Mouse (Mus musculus): ENCODE measurements around the gene Arrdc4. TPM values are rescaled to one million over a fixed set of nuclear protein-coding genes. Genes with fewer than 3 reads are reported as not detected.

The Arrdc4 gene
- 15.3 and 16.2 TPM in 2 replicates for polyA plus RNA-seq (2016; fragmentation: Nextera tagmentation; extraction: Ambion mirVana)

GRCm38 (mm10) chr7:68748761-68749635 lies at the start of gene Arrdc4:
Gene Arrdc4, minus strand, starts transcription at chr7:68749241.
- Histone ChIP-seq H3K4me3 (peak within 1 kb of the TSS; percentile 89), H3K36me3 (replicated peaks) (peaks cover 7% of the 10 kb centered on the region), H3K27ac (replicated peaks) (peak within 1 kb of the TSS; percentile 87), H3K4me1 (peaks cover 21% of the 10 kb centered on the region), H3K9me3 (no peaks in the 10 kb centered on the region), H3K27me3 (replicated peaks; ENCODE audit: low read depth, poor library complexity, severe bottlenecking) (no peaks in the 10 kb centered on the region)
- peak; percentile 98 for DNase-seq (ENCODE audit: low spot score)
- under 1% methylated on average over 54 of the region's 54 CpGs for WGBS

- Histone ChIP-seq H3K27ac (replicated peaks) (no peak overlapping the region), H3K4me3 (no peak overlapping the region), H3K27me3 (replicated peaks; ENCODE audit: low read depth, poor library complexity, severe bottlenecking) (no peaks in the 10 kb centered on the region), H3K9me3 (no peaks in the 10 kb centered on the region), H3K4me1 (no peaks in the 10 kb centered on the region), H3K36me3 (replicated peaks) (no peaks in the 10 kb centered on the region)
- DNase-seq (ENCODE audit: low spot score) = no peak
- 77% methylated on average over 5 of the region's 5 CpGs for WGBS
Observed at GRCm38 (mm10) chr7:68795578-68795977, 46.5 kb upstream of the Arrdc4 start.

- Histone ChIP-seq H3K9me3 (no peaks in the 10 kb centered on the region), H3K4me1 (no peaks in the 10 kb centered on the region), H3K27me3 (replicated peaks; ENCODE audit: low read depth, poor library complexity, severe bottlenecking) (no peaks in the 10 kb centered on the region), H3K4me3 (no peak overlapping the region), H3K36me3 (replicated peaks) (no peaks in the 10 kb centered on the region), H3K27ac (replicated peaks) (no peak overlapping the region)
- WGBS = 85% methylated on average over 3 of the region's 3 CpGs
- DNase-seq (ENCODE audit: low spot score) = no peak
Observed at GRCm38 (mm10) chr7:68788711-68789110, 39.7 kb upstream of the Arrdc4 start.

GRCm38 (mm10) chr7:68771757-68772094 lies 22.7 kb upstream of the Arrdc4 start:
- DNase-seq (ENCODE audit: low spot score) = no peak
- no peaks in the 10 kb centered on the region for H3K27me3 ChIP-seq (replicated peaks; ENCODE audit: low read depth, poor library complexity, severe bottlenecking)
- H3K9me3 ChIP-seq = no peaks in the 10 kb centered on the region
- 87% methylated on average over 2 of the region's 2 CpGs for WGBS
- H3K4me3 ChIP-seq = no peak overlapping the region
- no peaks in the 10 kb centered on the region for H3K4me1 ChIP-seq
- no peak overlapping the region for H3K27ac ChIP-seq (replicated peaks)
- no peaks in the 10 kb centered on the region for H3K36me3 ChIP-seq (replicated peaks)

GRCm38 (mm10) chr7:68770894-68771756 lies 22.1 kb upstream of the Arrdc4 start:
- H3K9me3 ChIP-seq = no peaks in the 10 kb centered on the region
- no peaks in the 10 kb centered on the region for H3K36me3 ChIP-seq (replicated peaks)
- DNase-seq (ENCODE audit: low spot score) = no peak
- no peak overlapping the region for H3K27ac ChIP-seq (replicated peaks)
- WGBS = 73% methylated on average over 7 of the region's 7 CpGs
- H3K4me1 ChIP-seq = no peaks in the 10 kb centered on the region
- H3K4me3 ChIP-seq = no peak overlapping the region
- no peaks in the 10 kb centered on the region for H3K27me3 ChIP-seq (replicated peaks; ENCODE audit: low read depth, poor library complexity, severe bottlenecking)

- H3K4me3 ChIP-seq = no peak overlapping the region
- 86% methylated on average over 4 of the region's 4 CpGs for WGBS
Observed at GRCm38 (mm10) chr7:68765926-68766325, 16.9 kb upstream of the Arrdc4 start.

GRCm38 (mm10) chr7:68759148-68759724 lies 10.2 kb upstream of the Arrdc4 start:
- no peaks in the 10 kb centered on the region; the same call in 1 of the 2 replicates for H3K9me3 ChIP-seq
- H3K36me3 ChIP-seq (replicated peaks) = no peaks in the 10 kb centered on the region
- no peaks in the 10 kb centered on the region for H3K4me1 ChIP-seq
- WGBS = 82% methylated on average over 6 of the region's 6 CpGs
- no peak overlapping the region for H3K4me3 ChIP-seq
- no peaks in the 10 kb centered on the region for H3K27me3 ChIP-seq (replicated peaks; ENCODE audit: low read depth, poor library complexity, severe bottlenecking)
- DNase-seq (ENCODE audit: low spot score) = no peak
- no peak overlapping the region for H3K27ac ChIP-seq (replicated peaks)

More at GRCm38 (mm10) chr7:68765926-68766325, 16.9 kb upstream of the Arrdc4 start:
- H3K36me3 ChIP-seq (replicated peaks) = no peaks in the 10 kb centered on the region
- H3K27ac ChIP-seq (replicated peaks) = no peak overlapping the region
- no peak for DNase-seq (ENCODE audit: low spot score)
- H3K4me1 ChIP-seq = no peaks in the 10 kb centered on the region
- no peaks in the 10 kb centered on the region for H3K27me3 ChIP-seq (replicated peaks; ENCODE audit: low read depth, poor library complexity, severe bottlenecking)
- no peaks in the 10 kb centered on the region; the same call in 1 of the 2 replicates for H3K9me3 ChIP-seq

- H3K36me3 ChIP-seq (replicated peaks) = no peaks in the 10 kb centered on the region
- 90% methylated on average over 6 of the region's 6 CpGs for WGBS
- H3K4me1 ChIP-seq = no peaks in the 10 kb centered on the region
- no peaks in the 10 kb centered on the region for H3K9me3 ChIP-seq
- no peak for DNase-seq (ENCODE audit: low spot score)
- H3K27ac ChIP-seq (replicated peaks) = no peak overlapping the region
- H3K27me3 ChIP-seq (replicated peaks; ENCODE audit: low read depth, poor library complexity, severe bottlenecking) = no peaks in the 10 kb centered on the region
- no peak overlapping the region for H3K4me3 ChIP-seq
Observed at GRCm38 (mm10) chr7:68756656-68757204, 7.7 kb upstream of the Arrdc4 start.

- H3K4me1 ChIP-seq = peaks cover 21% of the 10 kb centered on the region
- H3K36me3 ChIP-seq (replicated peaks) = no peaks in the 10 kb centered on the region
- H3K4me3 ChIP-seq = peak overlapping the region; percentile 89
- 75% methylated on average over 8 of the region's 8 CpGs for WGBS
- H3K27me3 ChIP-seq (replicated peaks; ENCODE audit: low read depth, poor library complexity, severe bottlenecking) = no peaks in the 10 kb centered on the region
- no peaks in the 10 kb centered on the region for H3K9me3 ChIP-seq
- DNase-seq (ENCODE audit: low spot score) = no peak
- peak overlapping the region; percentile 44 for H3K27ac ChIP-seq (replicated peaks)
Observed at GRCm38 (mm10) chr7:68749919-68750318, 878 bp upstream of the Arrdc4 start.

- WGBS = 23% methylated on average over 8 of the region's 8 CpGs
- H3K4me3 ChIP-seq = peak overlapping the region; percentile 89
- H3K36me3 ChIP-seq (replicated peaks) = peaks cover 11% of the 10 kb centered on the region
- peak; percentile 34 for DNase-seq (ENCODE audit: low spot score)
- H3K9me3 ChIP-seq = no peaks in the 10 kb centered on the region
- H3K27me3 ChIP-seq (replicated peaks; ENCODE audit: low read depth, poor library complexity, severe bottlenecking) = no peaks in the 10 kb centered on the region
- peaks cover 21% of the 10 kb centered on the region for H3K4me1 ChIP-seq
- peak overlapping the region; percentile 87 for H3K27ac ChIP-seq (replicated peaks)
Observed at GRCm38 (mm10) chr7:68748361-68748760, 680 bp downstream of the Arrdc4 start.

GRCm38 (mm10) chr7:68744616-68745015 lies 4.4 kb downstream of the Arrdc4 start:
- peaks cover 17% of the 10 kb centered on the region for H3K4me1 ChIP-seq
- 90% methylated on average over 9 of the region's 9 CpGs for WGBS
- H3K4me3 ChIP-seq = no peak overlapping the region
- H3K27me3 ChIP-seq (replicated peaks; ENCODE audit: low read depth, poor library complexity, severe bottlenecking) = no peaks in the 10 kb centered on the region
- H3K27ac ChIP-seq (replicated peaks) = no peak overlapping the region
- DNase-seq (ENCODE audit: low spot score) = no peak
- H3K9me3 ChIP-seq = no peaks in the 10 kb centered on the region
- peaks cover 48% of the 10 kb centered on the region for H3K36me3 ChIP-seq (replicated peaks)

- 86% methylated on average over 2 of the region's 2 CpGs for WGBS
- no peaks in the 10 kb centered on the region for H3K27me3 ChIP-seq (replicated peaks; ENCODE audit: low read depth, poor library complexity, severe bottlenecking)
- H3K4me3 ChIP-seq = no peak overlapping the region
- no peak overlapping the region for H3K27ac ChIP-seq (replicated peaks)
- H3K9me3 ChIP-seq = no peaks in the 10 kb centered on the region
- peaks cover 52% of the 10 kb centered on the region for H3K36me3 ChIP-seq (replicated peaks)
- DNase-seq (ENCODE audit: low spot score) = no peak
- H3K4me1 ChIP-seq = peaks cover 14% of the 10 kb centered on the region
Observed at GRCm38 (mm10) chr7:68744206-68744605, 4.8 kb downstream of the Arrdc4 start.

Data from embryonic facial prominence, embryonic 10.5 days (tissue).